Mouse (Mus musculus): ENCODE measurements around the gene Dnaaf5. TPM values are rescaled to one million over a fixed set of nuclear protein-coding genes. Genes with fewer than 3 reads are reported as not detected.

Dnaaf5 gene
- total RNA-seq, 1 experiment = 22.8 TPM

DNA sequence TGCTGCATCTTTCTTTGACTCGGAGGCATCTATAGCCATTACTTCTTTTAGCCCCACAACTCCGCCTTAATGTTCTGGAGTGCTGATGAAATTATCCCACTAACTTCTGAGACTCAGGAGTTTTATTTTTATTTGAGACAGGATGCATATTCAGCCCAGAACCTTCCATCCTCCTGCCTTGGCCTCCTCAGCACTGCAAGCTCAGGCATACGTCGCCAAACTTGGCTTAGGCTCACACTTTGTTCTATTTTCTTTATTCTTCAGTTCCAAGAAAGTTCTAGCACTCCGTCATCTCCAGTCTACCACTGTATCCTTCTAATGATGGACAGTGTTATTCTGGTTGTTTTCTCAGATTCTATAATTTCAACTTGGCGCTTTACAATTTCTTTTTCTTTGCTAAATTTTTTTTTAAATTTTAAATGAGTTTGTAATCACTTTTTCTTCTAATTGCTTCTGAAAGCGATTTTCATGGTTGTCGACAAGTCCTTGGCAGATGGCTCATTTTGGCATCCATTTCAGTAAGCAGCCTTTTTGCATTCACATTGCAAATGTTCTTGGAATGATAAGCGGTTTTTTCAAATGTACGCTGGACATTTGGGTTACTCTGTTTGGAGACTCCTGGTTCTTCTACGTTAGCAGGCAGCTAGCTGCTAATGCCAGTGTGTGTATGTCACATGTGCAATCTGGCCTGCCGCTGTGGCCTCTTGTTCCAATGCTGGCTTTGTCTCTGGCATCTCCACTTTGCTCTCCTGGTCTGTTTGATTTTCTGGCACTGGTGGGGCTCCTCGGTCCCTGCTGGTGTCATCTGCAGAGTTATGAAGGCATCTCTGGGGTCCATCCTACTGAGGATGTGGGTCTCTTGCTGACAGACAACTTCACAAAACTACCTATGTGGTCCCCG lies 2.6 kb upstream of the Dnaaf5 start:
- no peak for TF ChIP-seq ZNF384 (IDR thresholded peaks at IDR 0.05; ENCODE audit: low read depth, low read length)
- TF ChIP-seq HCFC1 (IDR thresholded peaks at IDR 0.05; ENCODE audit: borderline replicate concordance, insufficient read depth, low read length) = no peak
- no peak for TF ChIP-seq ZC3H11A (IDR thresholded peaks at IDR 0.05; ENCODE audit: borderline replicate concordance, low read depth, low read length)
- no peak for TF ChIP-seq MAFK (IDR thresholded peaks at IDR 0.05; ENCODE audit: insufficient read depth, low read depth, low read length)
- no peak for TF ChIP-seq CHD2 (IDR thresholded peaks at IDR 0.05; ENCODE audit: low read depth, low read length)
- no peak overlapping the region for H3K9ac ChIP-seq (ENCODE audit: insufficient read depth, low read depth, low read length, poor library complexity, severe bottlenecking)
- in situ Hi-C loops (cut with MboI; ENCODE audit: low sequenced_read_pairs in 2 of 2, unreplicated experiment in 2 of 2) = no loop called here
- H3K4me3 ChIP-seq (ENCODE audit: insufficient read depth in 1 of 2, low read depth in 1 of 2, low read length in 2 of 2, poor library complexity in 1 of 2, severe bottlenecking in 1 of 2) = no peak overlapping the region
- H3K27ac ChIP-seq (ENCODE audit: insufficient read depth, low read depth, low read length, poor library complexity, severe bottlenecking) = no peak overlapping the region
- H3K4me1 ChIP-seq (ENCODE audit: control insufficient read depth in 2 of 2, insufficient read depth in 2 of 2, low read length in 2 of 2, poor library complexity in 1 of 2) = peaks cover 4 to 10% of the 10 kb centered on the region in 2 experiments; a peak in 2 of 4 replicates
- DNase-seq (ENCODE audit: low read depth, low spot score) = no peak
- H3K9me3 ChIP-seq (ENCODE audit: control insufficient read depth, insufficient read depth, low read depth, low read length) = no peaks in the 10 kb centered on the region
- peaks cover 9% of the 10 kb centered on the region; the same call in 1 of the 2 replicates for H3K36me3 ChIP-seq (ENCODE audit: control insufficient read depth, insufficient read depth, low read length, poor library complexity, severe bottlenecking)

DNA sequence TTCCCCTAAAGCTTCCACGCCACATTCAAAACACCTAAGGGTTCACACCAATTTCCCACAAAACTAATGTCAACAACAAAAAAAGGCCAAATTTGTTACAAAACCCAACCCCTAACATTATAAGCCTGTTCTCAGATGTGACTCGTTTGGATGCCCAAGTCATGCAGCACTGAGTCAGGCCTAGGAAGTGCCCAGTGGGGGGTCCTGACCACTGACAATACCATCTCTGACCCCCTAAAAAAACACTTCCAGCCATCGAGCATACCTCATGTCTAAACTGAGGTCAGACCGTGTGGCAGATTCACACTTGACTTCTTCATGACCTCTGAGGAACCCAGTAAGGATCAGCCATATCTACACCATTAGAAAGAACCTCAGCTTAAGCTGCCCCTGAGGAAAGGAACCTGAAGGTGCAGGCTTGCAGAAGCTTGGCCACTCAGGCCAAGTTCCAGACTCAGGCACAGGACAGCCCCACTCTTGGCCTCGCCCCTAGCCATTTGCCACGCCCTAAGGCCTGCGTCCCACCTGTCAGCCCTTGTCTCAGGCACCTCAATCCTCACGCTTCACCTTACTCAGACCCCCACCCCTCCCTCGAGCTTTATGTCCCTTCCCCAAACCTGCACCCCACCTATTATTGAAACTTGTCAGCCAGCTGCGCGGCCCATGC lies 884 bp upstream of the Dnaaf5 start:
- peaks cover 25% of the 10 kb centered on the region for H3K36me3 ChIP-seq (ENCODE audit: control insufficient read depth, insufficient read depth, low read length, poor library complexity, severe bottlenecking)
- H3K4me1 ChIP-seq (ENCODE audit: control insufficient read depth in 2 of 2, insufficient read depth in 2 of 2, low read length in 2 of 2, poor library complexity in 1 of 2) = peaks cover 4 to 10% of the 10 kb centered on the region in 2 experiments; a peak in 2 of 4 replicates
- no peak for DNase-seq (ENCODE audit: low read depth, low spot score)
- peak overlapping the region; percentile 50 to 72 for H3K4me3 ChIP-seq (ENCODE audit: insufficient read depth in 1 of 2, low read depth in 1 of 2, low read length in 2 of 2, poor library complexity in 1 of 2, severe bottlenecking in 1 of 2)
- TF ChIP-seq MAFK (IDR thresholded peaks at IDR 0.05; ENCODE audit: insufficient read depth, low read depth, low read length) = no peak
- TF ChIP-seq ZC3H11A (IDR thresholded peaks at IDR 0.05; ENCODE audit: borderline replicate concordance, low read depth, low read length) = no peak
- TF ChIP-seq CHD2 (IDR thresholded peaks at IDR 0.05; ENCODE audit: low read depth, low read length) = no peak
- no peak for TF ChIP-seq HCFC1 (IDR thresholded peaks at IDR 0.05; ENCODE audit: borderline replicate concordance, insufficient read depth, low read length)
- TF ChIP-seq ZNF384 (IDR thresholded peaks at IDR 0.05; ENCODE audit: low read depth, low read length) = no peak
- in situ Hi-C loops (cut with MboI; ENCODE audit: low sequenced_read_pairs in 2 of 2, unreplicated experiment in 2 of 2) = no loop called here
- H3K9ac ChIP-seq (ENCODE audit: insufficient read depth, low read depth, low read length, poor library complexity, severe bottlenecking) = no peak overlapping the region
- no peaks in the 10 kb centered on the region for H3K9me3 ChIP-seq (ENCODE audit: control insufficient read depth, insufficient read depth, low read depth, low read length)
- H3K27ac ChIP-seq (ENCODE audit: insufficient read depth, low read depth, low read length, poor library complexity, severe bottlenecking) = no peak overlapping the region

DNA sequence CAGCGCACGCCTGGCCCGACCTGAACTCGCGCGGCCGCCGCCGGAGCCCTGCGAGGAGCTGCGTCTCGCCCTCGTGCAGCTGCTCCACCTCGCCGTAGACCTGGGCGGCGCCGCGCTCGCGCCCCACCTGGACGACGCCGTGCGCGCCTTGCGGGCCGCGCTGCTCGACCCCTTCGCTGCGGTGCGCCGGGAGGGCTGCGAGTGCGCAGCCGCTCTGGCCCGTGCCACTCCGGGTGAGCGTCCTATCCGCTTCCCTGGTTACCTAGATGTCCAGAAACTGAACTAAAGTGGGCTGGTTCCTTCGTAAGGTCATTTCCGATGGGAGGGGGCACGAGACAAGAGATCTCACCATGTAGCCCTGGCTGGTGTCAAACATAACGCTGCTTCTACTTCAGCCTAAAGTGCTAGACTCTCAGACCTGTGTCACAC lies 594 bp downstream of the Dnaaf5 start:
- Histone ChIP-seq H3K9ac (ENCODE audit: insufficient read depth, low read depth, low read length, poor library complexity, severe bottlenecking) (peak overlapping the region; percentile 81), H3K27ac (ENCODE audit: insufficient read depth, low read depth, low read length, poor library complexity, severe bottlenecking) (no peak overlapping the region), H3K4me1 (ENCODE audit: control insufficient read depth in 2 of 2, insufficient read depth in 2 of 2, low read length in 2 of 2, poor library complexity in 1 of 2) (peaks cover 4 to 7% of the 10 kb centered on the region in 2 experiments; a peak in 2 of 4 replicates), H3K36me3 (ENCODE audit: control insufficient read depth, insufficient read depth, low read length, poor library complexity, severe bottlenecking) (peaks cover 38% of the 10 kb centered on the region), H3K9me3 (ENCODE audit: control insufficient read depth, insufficient read depth, low read depth, low read length) (no peaks in the 10 kb centered on the region), H3K4me3 (ENCODE audit: insufficient read depth in 1 of 2, low read depth in 1 of 2, low read length in 2 of 2, poor library complexity in 1 of 2, severe bottlenecking in 1 of 2) (peak overlapping the region; percentile 62 to 81)
- DNase-seq (ENCODE audit: low read depth, low spot score) = no peak
- in situ Hi-C loops (cut with MboI; ENCODE audit: low sequenced_read_pairs in 2 of 2, unreplicated experiment in 2 of 2) = no loop called here
- TF ChIP-seq HCFC1 (IDR thresholded peaks at IDR 0.05; ENCODE audit: borderline replicate concordance, insufficient read depth, low read length) (no peak), ZC3H11A (IDR thresholded peaks at IDR 0.05; ENCODE audit: borderline replicate concordance, low read depth, low read length) (no peak), ZNF384 (IDR thresholded peaks at IDR 0.05; ENCODE audit: low read depth, low read length) (no peak), MAFK (IDR thresholded peaks at IDR 0.05; ENCODE audit: insufficient read depth, low read depth, low read length) (no peak), CHD2 (IDR thresholded peaks at IDR 0.05; ENCODE audit: low read depth, low read length) (no peak)

DNA sequence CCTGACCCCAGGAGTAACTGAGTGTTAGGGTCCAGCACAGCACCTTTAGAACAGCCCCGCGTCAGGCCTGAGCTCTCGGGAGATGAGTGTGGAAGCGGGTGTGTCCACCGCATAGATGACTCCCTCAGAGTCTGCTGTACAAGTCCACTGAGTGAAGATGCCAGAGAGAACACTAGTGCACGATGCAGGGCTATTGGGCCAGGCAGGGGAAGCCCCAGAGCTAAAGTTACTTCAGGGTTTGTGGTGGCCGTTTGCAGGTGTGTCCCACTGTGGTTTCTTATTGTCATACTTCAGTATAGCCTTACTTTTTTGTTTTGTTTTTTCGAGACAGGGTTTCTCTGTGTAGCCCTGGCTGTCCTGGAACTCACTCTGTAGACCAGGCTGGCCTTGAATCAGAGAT lies 10.9 kb downstream of the Dnaaf5 start:
- TF ChIP-seq MAFK (IDR thresholded peaks at IDR 0.05; ENCODE audit: insufficient read depth, low read depth, low read length) (no peak), CHD2 (IDR thresholded peaks at IDR 0.05; ENCODE audit: low read depth, low read length) (no peak), ZNF384 (IDR thresholded peaks at IDR 0.05; ENCODE audit: low read depth, low read length) (no peak), HCFC1 (IDR thresholded peaks at IDR 0.05; ENCODE audit: borderline replicate concordance, insufficient read depth, low read length) (no peak), ZC3H11A (IDR thresholded peaks at IDR 0.05; ENCODE audit: borderline replicate concordance, low read depth, low read length) (no peak)
- Histone ChIP-seq H3K4me3 (ENCODE audit: insufficient read depth in 1 of 2, low read depth in 1 of 2, low read length in 2 of 2, poor library complexity in 1 of 2, severe bottlenecking in 1 of 2) (no peak overlapping the region), H3K36me3 (ENCODE audit: control insufficient read depth, insufficient read depth, low read length, poor library complexity, severe bottlenecking) (peaks cover 38% of the 10 kb centered on the region), H3K4me1 (ENCODE audit: control insufficient read depth in 2 of 2, insufficient read depth in 2 of 2, low read length in 2 of 2, poor library complexity in 1 of 2) (peaks cover 0 to 6% of the 10 kb centered on the region in 2 experiments; a peak in 1 of 4 replicates), H3K27ac (ENCODE audit: insufficient read depth, low read depth, low read length, poor library complexity, severe bottlenecking) (no peak overlapping the region), H3K9ac (ENCODE audit: insufficient read depth, low read depth, low read length, poor library complexity, severe bottlenecking) (no peak overlapping the region), H3K9me3 (ENCODE audit: control insufficient read depth, insufficient read depth, low read depth, low read length) (no peaks in the 10 kb centered on the region)
- in situ Hi-C loops (cut with MboI; ENCODE audit: low sequenced_read_pairs in 2 of 2, unreplicated experiment in 2 of 2) = no loop called here
- no peak for DNase-seq (ENCODE audit: low read depth, low spot score)

All from ES-E14 (cell line).